Mouse (Mus musculus) intestine, embryonic 15.5 days (tissue): ENCODE data around the gene Epx. TPM values are rescaled to one million over a fixed set of nuclear protein-coding genes. Genes with fewer than 3 reads are reported as not detected.
A peak's percentile ranks its signal among the peaks of the same experiment; 100 is the strongest.

ENCODE experiments used
- ATAC-seq: fragments of 200-750 bp; cut with Nextera tagmentation; 2 replicates; pipeline ENCODE4 v1.8.0; 2017; ENCODE audit warnings: moderate TSS enrichment, moderate library complexity
- H3K27ac ChIP-seq: fragments of 300-500 bp; sonication (generic); 2 replicates; pipeline ENCODE4 v1.5.1; 2015; ENCODE audit warnings: mild to moderate bottlenecking, inconsistent platforms
- H3K27me3 ChIP-seq: fragments of 300-500 bp; sonication (generic); replicated peaks from 2 replicates; pipeline ENCODE4 v1.6.1; 2015; ENCODE audit warnings: inconsistent platforms
- H3K36me3 ChIP-seq: fragments of 300-500 bp; sonication (generic); 2 replicates; pipeline ENCODE4 v1.6.1; 2015; ENCODE audit warnings: inconsistent platforms
- H3K4me1 ChIP-seq: fragments of 300-500 bp; sonication (generic); replicated peaks from 2 replicates; pipeline ENCODE4 v1.6.1; 2015; ENCODE audit warnings: inconsistent platforms
- H3K4me2 ChIP-seq: fragments of 300-500 bp; sonication (generic); replicated peaks from 2 replicates; pipeline ENCODE4 v1.6.1; 2015; ENCODE audit warnings: mild to moderate bottlenecking, inconsistent platforms
- H3K4me3 ChIP-seq: fragments of 300-500 bp; sonication (generic); replicated peaks from 2 replicates; pipeline ENCODE4 v1.5.1; 2015; ENCODE audit warnings: inconsistent platforms
- H3K9ac ChIP-seq: fragments of 300-500 bp; sonication (generic); 2 replicates; pipeline ENCODE4 v1.6.1; 2015; ENCODE audit warnings: inconsistent platforms
- H3K9me3 ChIP-seq: fragments of 300-500 bp; sonication (generic); 2 replicates; pipeline ENCODE4 v1.6.1; 2016; ENCODE audit warnings: inconsistent platforms
- WGBS: fragments of 180-500 bp; shearing (Covaris S2); methylation state at CpG from one replicate; pipeline ENCODE4 v1.1.7; 2015; 5-methylcytosine and 5-hydroxymethylcytosine counted together
- polyA plus RNA-seq: library from polyadenylated mRNA; unstranded; fragments of >200 nt; fragmentation: Nextera tagmentation; extraction: Ambion mirVana; gene quantifications from 2 replicates; pipeline ENCODE4 v1.2.1, GENCODE M21; 2015

Epx gene
- polyA plus RNA-seq: 0.14 and 0.16 TPM in 2 replicates

- H3K4me1 ChIP-seq: 0 out of 2 replicates have a peak, but pooled peaks cover 3% of the 10 kb centered on the region
- H3K36me3 ChIP-seq: no peaks in the 10 kb centered on the region
- H3K27me3 ChIP-seq: no peaks in the 10 kb centered on the region; the same call in 1 of the 2 replicates
- H3K9ac ChIP-seq: no peak within 1 kb of the TSS
- H3K27ac ChIP-seq: no peak within 1 kb of the TSS
- H3K4me3 ChIP-seq: no peak within 1 kb of the TSS
- no peak within 1 kb of the TSS for H3K4me2 ChIP-seq
- no peaks in the 10 kb centered on the region for H3K9me3 ChIP-seq
- 74% methylated on average over 6 of the region's 6 CpGs for WGBS
- no peak for ATAC-seq
Measured at GRCm38 (mm10) chr11:87875436-87875835, at the start of gene Epx. Epx (minus strand) TSS chr11:87875536.

GRCm38 (mm10) chr11:87920966-87921365 lies 45.6 kb upstream of the Epx start, which contains the start of gene Olfr464:
Olfr464 (minus strand) TSS chr11:87920967.
- H3K27me3 ChIP-seq: no peaks in the 10 kb centered on the region
- no peaks in the 10 kb centered on the region for H3K4me1 ChIP-seq
- no peak for ATAC-seq
- H3K27ac ChIP-seq: no peak within 1 kb of the TSS
- no peaks in the 10 kb centered on the region for H3K36me3 ChIP-seq
- 30% methylated on average over 5 of the region's 5 CpGs for WGBS
- no peaks in the 10 kb centered on the region for H3K9me3 ChIP-seq
- H3K9ac ChIP-seq: no peak within 1 kb of the TSS
- no peak within 1 kb of the TSS for H3K4me3 ChIP-seq
- H3K4me2 ChIP-seq: no peak within 1 kb of the TSS

- 78% methylated on average over 2 of the region's 2 CpGs for WGBS
- no peak overlapping the region for H3K4me2 ChIP-seq
Measured at GRCm38 (mm10) chr11:87920301-87920700, 45.0 kb upstream of the Epx start.

DNA sequence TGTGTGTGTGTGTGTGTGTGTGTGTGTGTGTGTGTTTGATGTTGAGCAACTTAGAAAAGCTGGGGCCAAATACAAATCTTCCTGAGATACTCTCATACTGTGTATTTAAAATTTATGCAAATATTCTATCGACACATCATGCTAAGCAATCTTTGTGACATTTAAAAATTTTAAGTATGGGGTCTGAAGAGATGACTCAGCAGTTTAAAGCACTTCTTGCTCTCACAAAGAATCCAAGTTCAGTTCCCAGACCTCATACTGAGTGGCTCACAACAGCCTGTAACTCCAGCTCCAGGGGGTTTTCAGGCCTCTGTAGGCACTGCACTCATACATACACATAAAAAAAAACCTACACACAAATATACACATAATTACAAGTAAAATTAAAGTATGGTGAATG lies 40.7 kb upstream of the Epx start:
- WGBS: 89% methylated on average over 1 of the region's 1 CpGs
- ATAC-seq: no peak
- no peak overlapping the region for H3K4me3 ChIP-seq
- H3K9ac ChIP-seq: no peak overlapping the region
- H3K27ac ChIP-seq: no peak overlapping the region
- H3K36me3 ChIP-seq: no peaks in the 10 kb centered on the region
- no peaks in the 10 kb centered on the region for H3K9me3 ChIP-seq
- no peaks in the 10 kb centered on the region for H3K27me3 ChIP-seq
- H3K4me1 ChIP-seq: no peaks in the 10 kb centered on the region
- no peak overlapping the region for H3K4me2 ChIP-seq

More at GRCm38 (mm10) chr11:87920301-87920700, 45.0 kb upstream of the Epx start:
- no peak overlapping the region for H3K9ac ChIP-seq
- no peaks in the 10 kb centered on the region for H3K27me3 ChIP-seq
- H3K27ac ChIP-seq: no peak overlapping the region
- no peaks in the 10 kb centered on the region for H3K36me3 ChIP-seq
- no peaks in the 10 kb centered on the region for H3K9me3 ChIP-seq
- no peak overlapping the region for H3K4me3 ChIP-seq
- H3K4me1 ChIP-seq: no peaks in the 10 kb centered on the region
- ATAC-seq: no peak

DNA sequence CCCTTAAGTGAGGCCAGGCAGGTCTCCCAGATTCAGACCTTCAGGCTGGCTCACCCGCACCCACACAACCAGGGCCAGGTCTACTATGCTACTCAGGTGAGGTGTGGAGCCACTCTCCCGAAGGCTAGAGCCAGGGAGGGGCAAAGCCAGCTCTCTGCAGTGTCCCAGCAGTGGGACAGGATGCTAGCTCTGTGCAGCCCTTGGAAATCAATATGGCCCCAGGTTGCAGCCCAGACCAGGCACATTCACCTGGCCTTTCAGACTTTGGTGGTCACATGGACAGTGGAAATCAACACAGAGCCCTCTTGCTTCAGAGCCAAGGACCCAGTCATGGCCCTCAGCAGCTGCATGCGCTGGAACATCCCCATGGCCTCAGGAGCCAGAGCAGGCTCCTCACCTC lies 29.0 kb upstream of the Epx start:
- Histone ChIP-seq H3K27me3 (no peaks in the 10 kb centered on the region), H3K4me3 (no peak overlapping the region), H3K27ac (no peak overlapping the region), H3K9ac (no peak overlapping the region), H3K36me3 (no peaks in the 10 kb centered on the region), H3K4me1 (no peaks in the 10 kb centered on the region), H3K4me2 (no peak overlapping the region), H3K9me3 (no peaks in the 10 kb centered on the region)
- ATAC-seq: no peak
- 84% methylated on average over 3 of the region's 3 CpGs for WGBS

DNA sequence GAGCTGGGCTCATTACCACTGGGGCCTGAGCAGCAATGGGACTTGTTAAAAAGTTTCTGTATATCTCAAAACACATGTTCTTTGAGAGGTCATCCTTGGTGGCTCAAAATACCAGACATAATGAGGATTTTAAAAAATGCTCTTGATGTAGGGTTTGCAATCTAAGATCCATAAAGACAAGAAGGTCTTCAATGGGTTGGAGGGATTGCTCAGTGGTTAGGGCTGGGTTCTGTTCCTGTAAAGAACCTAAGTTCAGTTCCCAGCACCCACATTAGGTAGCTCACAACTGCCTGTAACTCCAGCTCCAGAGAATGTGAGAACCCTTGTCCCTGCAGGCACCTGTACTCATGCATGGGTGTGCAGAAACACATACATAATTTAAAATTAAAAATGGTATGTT lies 22.0 kb upstream of the Epx start, which contains the start of gene Olfr463:
TSS of gene Olfr463 (minus strand) at position 101 of the 400 bp plus-strand sequence.
- Histone ChIP-seq H3K9ac (no peak within 1 kb of the TSS), H3K27ac (no peak within 1 kb of the TSS), H3K4me1 (no peaks in the 10 kb centered on the region), H3K27me3 (no peaks in the 10 kb centered on the region), H3K36me3 (no peaks in the 10 kb centered on the region), H3K4me3 (no peak within 1 kb of the TSS), H3K9me3 (no peaks in the 10 kb centered on the region), H3K4me2 (no peak within 1 kb of the TSS)
- ATAC-seq: no peak

GRCm38 (mm10) chr11:87892168-87892567 lies 16.8 kb upstream of the Epx start, which contains the start of gene Olfr462:
Olfr462 (minus strand) TSS chr11:87892268.
- no peak for ATAC-seq
- Histone ChIP-seq H3K27ac (no peak within 1 kb of the TSS), H3K4me3 (no peak within 1 kb of the TSS), H3K9me3 (no peaks in the 10 kb centered on the region), H3K36me3 (no peaks in the 10 kb centered on the region), H3K9ac (no peak within 1 kb of the TSS), H3K27me3 (no peaks in the 10 kb centered on the region), H3K4me2 (no peak within 1 kb of the TSS), H3K4me1 (no peaks in the 10 kb centered on the region)
- WGBS: 87% methylated on average over 6 of the region's 6 CpGs

DNA sequence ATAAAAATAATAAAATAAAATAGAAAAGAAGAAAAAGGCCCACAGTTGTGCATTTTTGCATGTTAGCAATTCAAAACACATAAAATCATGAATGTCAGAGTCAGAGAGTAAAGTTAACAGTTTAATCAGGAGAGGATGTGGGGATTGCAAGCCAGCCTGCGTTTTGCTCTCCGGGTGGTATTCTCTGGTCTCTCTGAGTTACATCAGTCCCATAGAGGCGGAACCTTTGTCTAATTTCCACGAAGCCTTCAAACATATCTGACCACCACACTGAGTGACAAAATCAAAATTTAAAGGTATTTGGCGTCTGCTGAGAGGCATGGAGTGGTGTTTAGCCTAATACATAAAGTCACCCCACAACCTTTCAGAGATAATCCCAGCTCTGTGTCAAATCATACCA lies 9.5 kb upstream of the Epx start:
- 76% methylated on average over 5 of the region's 5 CpGs for WGBS
- ATAC-seq: no peak
- no peak overlapping the region for H3K4me3 ChIP-seq
- 0 out of 2 replicates have a peak, but pooled peaks cover 3% of the 10 kb centered on the region for H3K4me1 ChIP-seq
- H3K27ac ChIP-seq: no peak overlapping the region
- no peak overlapping the region for H3K9ac ChIP-seq
- H3K4me2 ChIP-seq: no peak overlapping the region
- no peaks in the 10 kb centered on the region for H3K27me3 ChIP-seq
- no peaks in the 10 kb centered on the region for H3K36me3 ChIP-seq
- H3K9me3 ChIP-seq: no peaks in the 10 kb centered on the region

GRCm38 (mm10) chr11:87883493-87883892 lies 8.2 kb upstream of the Epx start:
- no peak overlapping the region for H3K4me3 ChIP-seq
- no peak overlapping the region for H3K4me2 ChIP-seq
- no peak for ATAC-seq
- 48% methylated on average over 5 of the region's 5 CpGs for WGBS
- 0 out of 2 replicates have a peak, but pooled peaks cover 3% of the 10 kb centered on the region for H3K4me1 ChIP-seq
- no peaks in the 10 kb centered on the region for H3K27me3 ChIP-seq
- H3K9ac ChIP-seq: no peak overlapping the region
- no peaks in the 10 kb centered on the region for H3K9me3 ChIP-seq
- no peak overlapping the region for H3K27ac ChIP-seq
- no peaks in the 10 kb centered on the region for H3K36me3 ChIP-seq

DNA sequence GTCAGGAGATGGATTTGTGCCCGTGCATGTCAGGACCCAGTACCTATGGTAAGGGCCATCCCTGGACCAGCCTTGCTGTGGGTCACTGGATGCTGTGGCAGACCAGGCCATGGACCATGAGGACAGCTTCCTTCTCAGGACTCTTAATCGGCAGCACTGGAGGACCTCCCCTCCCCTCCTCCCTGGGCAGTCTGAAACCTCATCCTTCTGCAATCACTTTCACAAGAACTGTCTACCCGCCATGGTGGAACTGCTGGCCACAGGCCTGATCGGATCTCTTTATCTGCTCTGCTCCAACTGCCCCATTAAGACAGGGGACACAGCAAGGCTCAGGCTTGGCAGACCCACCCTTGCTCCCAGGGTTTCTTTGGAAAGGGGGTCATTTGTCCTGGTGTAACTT lies 6.4 kb upstream of the Epx start:
- H3K9ac ChIP-seq: no peak overlapping the region
- H3K4me2 ChIP-seq: no peak overlapping the region
- 0 out of 2 replicates have a peak, but pooled peaks cover 3% of the 10 kb centered on the region for H3K4me1 ChIP-seq
- no peaks in the 10 kb centered on the region for H3K27me3 ChIP-seq
- no peaks in the 10 kb centered on the region for H3K36me3 ChIP-seq
- H3K9me3 ChIP-seq: no peaks in the 10 kb centered on the region
- no peak overlapping the region for H3K27ac ChIP-seq
- 62% methylated on average over 4 of the region's 4 CpGs for WGBS
- no peak for ATAC-seq
- H3K4me3 ChIP-seq: no peak overlapping the region

GRCm38 (mm10) chr11:87879826-87880225 lies 4.5 kb upstream of the Epx start:
- 0 out of 2 replicates have a peak overlapping the region, but pooled peaks have one; percentile 20 for H3K4me2 ChIP-seq
- 0 out of 2 replicates have a peak, but pooled peaks cover 3% of the 10 kb centered on the region for H3K4me1 ChIP-seq
- no peaks in the 10 kb centered on the region for H3K9me3 ChIP-seq
- H3K27me3 ChIP-seq: no peaks in the 10 kb centered on the region; the same call in 1 of the 2 replicates
- H3K36me3 ChIP-seq: no peaks in the 10 kb centered on the region
- no peak overlapping the region for H3K9ac ChIP-seq
- no peak overlapping the region for H3K27ac ChIP-seq
- 42% methylated on average over 9 of the region's 9 CpGs for WGBS
- peak; percentile 67 for ATAC-seq
- no peak overlapping the region for H3K4me3 ChIP-seq

DNA sequence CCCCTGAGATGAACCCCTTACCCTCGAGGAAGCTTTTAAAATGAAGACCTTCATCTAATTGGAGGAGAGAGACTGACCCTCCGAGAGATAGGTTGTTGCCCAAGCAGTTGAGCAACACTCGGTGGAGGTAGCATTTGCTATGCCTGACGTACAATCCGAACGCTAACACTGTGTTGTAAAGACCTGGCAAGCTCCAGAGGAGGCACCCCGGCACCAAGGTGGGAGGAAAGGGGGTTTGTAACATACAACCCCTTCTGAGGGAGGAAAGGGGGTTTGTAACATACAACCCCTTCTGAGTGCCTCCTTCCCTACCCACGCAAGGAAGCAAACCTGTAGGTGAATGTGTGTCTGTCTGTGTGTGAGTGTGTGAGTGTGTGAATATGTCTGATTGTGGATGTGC lies 3.6 kb downstream of the Epx start:
- Histone ChIP-seq H3K4me3 (no peak overlapping the region), H3K9ac (no peak overlapping the region), H3K27ac (no peak overlapping the region), H3K36me3 (no peaks in the 10 kb centered on the region), H3K4me1 (no peaks in the 10 kb centered on the region), H3K27me3 (no peaks in the 10 kb centered on the region; the same call in 1 of the 2 replicates), H3K4me2 (no peak overlapping the region), H3K9me3 (no peaks in the 10 kb centered on the region)
- ATAC-seq: no peak
- WGBS: 34% methylated on average over 8 of the region's 8 CpGs

- Histone ChIP-seq H3K4me3 (no peak overlapping the region), H3K27me3 (no peaks in the 10 kb centered on the region), H3K27ac (no peak overlapping the region), H3K4me1 (no peaks in the 10 kb centered on the region), H3K9me3 (no peaks in the 10 kb centered on the region), H3K9ac (no peak overlapping the region), H3K4me2 (no peak overlapping the region), H3K36me3 (no peaks in the 10 kb centered on the region)
- no peak for ATAC-seq
- WGBS: 74% methylated on average over 2 of the region's 2 CpGs
Measured at GRCm38 (mm10) chr11:87870096-87870495, 5.2 kb downstream of the Epx start.
